Mouse (Mus musculus) gastrocnemius, postnatal 25 days (tissue): Measurements from ENCODE around the gene Evi5l. TPM values are rescaled to one million over a fixed set of nuclear protein-coding genes. Genes with fewer than 3 reads are reported as not detected.

Source experiments
- DNase-seq: peaks from one replicate; pipeline ENCODE4 v3.0.0; 2022
- long read RNA-seq, 2 experiments: library from polyadenylated mRNA; stranded (forward); transcript quantifications; one replicate each; pipeline ENCODE4 v2.0.0; 2021
- total RNA-seq, 2 experiments: library from RNA; stranded (reverse); gene quantifications; 1 replicate in 1 of 2; 2 replicates in 1 of 2; pipeline ENCODE4 v1.2.3; 2021

Gene Evi5l
- total RNA-seq: 10 to 100 TPM; 14.7 to 15.5 TPM
- long read RNA-seq, experiment 1, partial matches to known transcripts: 1 of 5 reads
- long read RNA-seq, experiment 1, other reads (novel, unspliced or antisense): 4 of 5 reads
- long read RNA-seq, experiment 2, partial matches to known transcripts: 0 of 7 reads
- long read RNA-seq, experiment 2, other reads (novel, unspliced or antisense): 2 of 7 reads

GRCm38 (mm10) chr8:4165852-4166751 is at the start of gene Evi5l:
Gene Evi5l, plus strand, starts transcription at chr8:4166567.
- DNase-seq: peak; percentile 99

DNA sequence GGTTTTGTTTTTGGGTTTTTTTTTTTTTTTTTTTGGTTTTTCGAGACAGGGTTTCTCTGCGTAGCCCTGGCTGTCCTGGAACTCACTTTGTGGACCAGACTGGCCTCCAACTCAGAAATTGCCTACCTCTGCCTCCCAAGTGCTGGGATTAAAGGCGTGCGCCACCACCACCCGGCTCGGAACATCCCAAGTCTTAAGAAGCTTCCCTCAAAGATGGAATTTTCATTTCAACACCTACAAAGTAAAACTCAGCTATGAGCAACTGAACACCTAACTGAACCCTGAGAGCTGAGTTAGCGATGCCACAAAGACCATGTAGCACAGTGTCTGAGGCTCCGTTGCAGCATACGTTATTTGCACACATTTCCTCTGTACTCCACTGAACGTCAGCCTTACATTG is 32.6 kb upstream of the Evi5l start, which contains the start of gene Cd209g:
TSS of gene Cd209g (plus strand) at position 301 of the 400 bp plus-strand sequence.
- no peak for DNase-seq

DNA sequence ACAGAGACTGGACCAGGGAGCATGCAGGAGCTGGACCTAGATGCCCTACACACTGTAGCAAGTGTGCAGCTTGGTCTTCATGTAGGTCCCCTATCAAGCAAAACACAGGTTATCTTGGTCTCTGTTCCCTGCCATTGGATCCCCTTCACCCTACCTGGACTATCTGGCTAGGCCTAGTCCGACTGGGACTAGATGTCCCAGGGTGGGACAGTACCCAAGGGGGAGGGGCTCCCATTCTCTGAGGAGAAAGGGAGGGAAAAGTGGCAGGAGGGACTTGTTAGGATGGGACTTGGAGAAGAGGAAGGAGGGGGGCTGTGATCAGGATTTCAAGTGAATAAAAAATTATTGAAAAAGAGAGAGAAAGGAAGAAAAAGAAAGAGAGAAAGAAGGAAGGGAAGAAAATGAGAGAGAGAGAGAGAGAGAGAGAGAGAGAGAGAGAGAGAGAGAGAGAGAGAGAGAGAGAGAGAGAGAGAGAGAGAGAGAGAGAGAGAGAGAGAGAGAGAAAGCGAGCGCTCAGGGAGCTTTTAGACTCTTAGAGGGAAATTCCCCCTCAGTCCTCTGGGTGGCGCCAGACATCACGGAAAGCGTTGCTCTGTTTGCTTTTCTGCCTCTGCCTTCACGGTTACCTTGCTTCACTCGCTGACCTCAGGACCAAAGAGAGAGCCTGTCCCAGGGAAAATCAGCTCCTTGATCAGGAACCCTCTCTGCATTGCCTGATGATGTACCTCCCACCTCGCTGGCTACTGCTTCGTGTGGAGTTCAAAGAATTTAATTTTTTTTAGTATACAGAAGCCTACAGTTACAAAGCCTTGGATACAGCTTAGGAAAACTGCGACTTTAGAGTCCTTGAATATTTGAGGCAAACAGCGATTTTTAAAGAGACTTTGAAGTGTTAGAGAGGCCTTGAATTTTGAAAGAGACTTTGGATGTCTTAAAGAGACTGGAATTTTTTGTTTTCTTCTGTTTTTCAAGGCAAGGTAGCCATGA is 26.4 kb upstream of the Evi5l start:
- peak; percentile 16 for DNase-seq

GRCm38 (mm10) chr8:4141721-4142120 is 24.6 kb upstream of the Evi5l start:
- no peak for DNase-seq

GRCm38 (mm10) chr8:4147272-4147671 is 19.1 kb upstream of the Evi5l start:
- no peak for DNase-seq

DNA sequence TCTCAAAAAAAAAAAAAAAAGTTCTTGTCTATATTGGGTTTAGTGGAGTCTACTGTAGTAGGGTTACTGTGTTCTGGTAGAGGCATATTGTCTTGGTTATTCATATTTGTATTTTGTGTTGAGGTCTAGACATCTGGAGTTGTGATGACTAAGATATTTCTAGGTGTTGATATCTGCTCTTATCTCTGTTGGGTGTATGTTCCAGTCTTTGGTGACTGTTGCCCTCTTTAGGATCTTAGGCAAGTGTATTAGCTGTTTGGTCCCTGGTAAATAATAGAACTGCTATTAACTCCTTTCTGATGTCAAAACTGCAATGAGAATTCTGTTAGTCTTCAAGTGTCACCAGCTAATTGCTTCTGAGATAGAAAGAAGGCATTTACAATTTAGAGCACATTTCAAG is 11.5 kb upstream of the Evi5l start:
- DNase-seq: no peak

DNA sequence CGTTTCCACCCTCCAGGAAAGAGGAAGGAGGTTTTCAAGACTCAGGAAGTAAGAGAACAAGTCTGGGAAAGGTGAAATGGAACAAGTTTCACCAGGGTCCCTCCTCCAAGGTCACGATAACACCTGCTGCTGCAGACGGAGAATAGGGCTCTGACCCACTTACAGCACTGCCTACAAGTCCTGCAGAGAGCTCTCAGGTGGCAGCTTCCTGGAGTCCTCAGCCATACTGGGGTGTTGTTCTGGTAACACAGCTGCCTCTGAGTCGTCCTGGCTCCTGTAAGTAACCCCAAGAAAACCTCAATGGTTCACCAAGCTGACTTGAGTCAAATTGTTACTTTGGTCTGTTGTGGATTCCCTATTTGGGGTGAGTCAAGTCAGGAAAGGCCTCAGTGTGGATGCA is 3.6 kb upstream of the Evi5l start:
- no peak for DNase-seq

DNA sequence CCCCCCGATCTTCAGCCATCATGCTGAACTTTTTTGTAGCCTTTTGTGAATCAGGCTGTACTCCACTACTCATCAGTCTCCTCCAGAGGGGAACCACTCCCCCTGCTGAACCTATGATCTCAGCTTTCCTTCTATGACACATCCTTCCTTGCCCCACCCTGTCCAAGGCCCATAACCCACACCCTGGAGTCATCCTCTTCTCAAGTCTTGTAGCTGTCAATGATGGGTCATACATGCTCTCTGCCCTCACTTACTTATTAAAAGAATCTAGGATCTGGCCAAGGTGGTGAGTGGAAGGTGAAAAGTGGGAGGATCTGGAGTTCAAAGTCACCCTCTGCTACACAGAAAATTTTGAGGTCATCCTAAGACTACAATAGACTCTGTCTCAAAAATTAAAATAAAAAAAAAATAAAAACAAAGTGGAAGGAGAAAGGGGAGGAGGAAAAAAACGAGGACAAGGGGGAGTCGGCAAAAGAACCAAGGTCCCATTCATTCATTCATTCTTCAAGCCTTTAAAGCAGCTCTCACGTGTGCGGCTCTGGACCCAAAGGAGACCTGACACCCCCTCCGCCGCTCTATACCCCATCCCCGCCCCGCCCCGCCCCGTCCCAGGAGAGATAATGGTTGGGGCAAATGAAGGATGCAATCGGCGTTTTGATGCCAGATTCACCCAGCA is 1.1 kb upstream of the Evi5l start:
- no peak for DNase-seq

DNA sequence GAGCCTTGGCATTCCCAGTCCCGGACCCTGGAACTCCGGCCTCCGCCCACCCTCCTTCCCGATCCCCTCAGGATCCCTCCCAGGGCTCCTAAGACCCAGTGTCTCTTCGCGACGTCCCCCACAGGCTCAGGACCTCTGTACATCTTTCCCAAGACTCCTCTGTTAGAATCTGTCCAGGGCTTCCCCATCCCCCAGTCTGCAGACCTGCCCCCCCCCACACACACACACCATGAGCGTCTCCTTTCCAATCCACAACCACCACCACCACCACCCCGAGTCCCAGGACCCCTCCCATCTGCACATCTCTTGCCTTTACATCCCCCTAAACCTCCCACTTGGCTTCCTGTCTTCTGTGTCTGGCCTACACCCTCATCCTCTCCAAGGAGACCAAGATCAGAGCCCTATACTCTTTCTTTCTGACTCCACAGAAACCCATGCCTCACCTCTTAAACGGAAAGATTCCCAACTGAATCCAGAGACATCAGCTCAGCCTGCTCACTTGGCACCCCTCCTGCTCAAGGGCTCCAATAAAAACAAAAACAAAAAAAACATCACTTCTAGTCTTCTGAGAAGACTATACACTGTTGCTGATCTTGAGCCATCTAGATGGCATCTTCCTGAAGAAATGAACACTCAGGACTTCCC is 636 bp downstream of the Evi5l start:
- DNase-seq: no peak

DNA sequence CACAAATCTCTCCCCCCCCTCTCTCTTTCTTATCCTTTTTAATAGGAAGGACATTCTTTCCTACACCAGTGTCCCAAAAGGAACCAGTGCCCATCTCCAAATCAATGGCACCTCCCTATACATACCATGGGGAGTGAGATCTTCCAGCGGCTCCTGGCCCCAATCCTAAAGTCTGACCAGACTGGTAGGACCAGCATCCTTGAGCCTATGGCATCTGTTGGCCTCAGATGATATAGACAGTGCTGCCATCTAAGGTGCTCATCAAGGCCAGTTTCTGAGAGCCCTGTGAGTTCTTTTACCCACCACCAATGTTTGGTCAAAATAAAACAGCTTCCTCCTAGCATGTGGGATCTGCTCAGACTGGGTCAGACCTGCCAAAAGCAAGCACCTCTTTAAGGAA is 1.6 kb downstream of the Evi5l start:
- no peak for DNase-seq

DNA sequence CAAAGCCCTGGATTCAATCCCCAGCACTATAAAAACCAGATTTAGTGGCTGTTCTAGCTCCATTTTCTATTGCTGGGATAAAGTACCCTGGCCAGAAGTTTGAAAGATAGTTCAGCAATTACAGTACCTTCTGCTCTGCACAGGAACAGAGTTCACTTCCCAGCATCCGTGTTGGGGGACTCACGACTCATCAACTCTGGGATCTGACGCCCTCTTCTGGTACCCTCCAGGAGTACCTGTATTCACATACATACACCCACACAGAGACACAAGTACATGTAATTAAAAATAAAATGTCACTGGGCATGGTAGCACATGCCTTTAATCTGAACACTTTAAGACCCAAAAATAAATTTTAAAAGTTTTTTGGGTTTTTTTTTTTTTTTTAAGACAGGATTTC is 6.1 kb downstream of the Evi5l start:
- DNase-seq: no peak

DNA sequence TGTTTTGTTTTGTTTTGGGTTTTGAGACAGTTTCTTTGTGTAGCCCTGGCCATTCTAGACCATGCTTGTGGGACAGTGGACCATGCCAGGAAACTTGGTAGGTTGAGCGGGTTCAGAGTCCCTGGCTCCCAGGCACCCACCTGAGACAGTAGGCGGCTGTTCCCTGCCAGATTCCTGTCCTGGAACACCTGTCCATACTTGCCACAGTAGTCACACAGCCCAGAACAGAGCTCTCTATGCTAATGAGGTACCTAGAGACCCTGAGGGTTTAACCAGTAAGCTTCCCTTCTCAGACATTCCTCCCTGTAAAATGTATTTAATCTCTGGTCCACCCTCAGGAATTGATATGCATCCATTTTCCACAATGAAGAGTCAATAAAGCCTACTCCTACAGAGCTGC is 7.7 kb downstream of the Evi5l start:
- no peak for DNase-seq

DNA sequence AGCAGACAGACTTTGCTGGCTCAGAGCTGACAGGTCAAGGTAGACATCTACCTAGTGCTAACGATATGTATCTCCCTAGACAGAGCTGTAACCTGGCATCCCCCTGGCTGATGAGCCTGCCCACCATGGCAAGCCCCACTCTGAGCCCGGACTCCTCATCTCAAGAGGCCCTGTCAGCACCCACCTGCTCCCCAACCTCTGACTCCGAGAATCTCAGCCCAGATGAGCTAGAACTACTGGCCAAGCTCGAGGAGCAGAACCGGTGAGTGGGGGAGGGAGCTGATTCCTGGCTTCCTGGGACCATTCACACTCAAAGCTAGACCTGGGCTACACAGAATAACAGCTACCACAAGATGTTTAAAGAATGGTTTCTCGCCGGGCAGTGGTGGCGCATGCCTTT is 17.0 kb downstream of the Evi5l start:
- DNase-seq: no peak

DNA sequence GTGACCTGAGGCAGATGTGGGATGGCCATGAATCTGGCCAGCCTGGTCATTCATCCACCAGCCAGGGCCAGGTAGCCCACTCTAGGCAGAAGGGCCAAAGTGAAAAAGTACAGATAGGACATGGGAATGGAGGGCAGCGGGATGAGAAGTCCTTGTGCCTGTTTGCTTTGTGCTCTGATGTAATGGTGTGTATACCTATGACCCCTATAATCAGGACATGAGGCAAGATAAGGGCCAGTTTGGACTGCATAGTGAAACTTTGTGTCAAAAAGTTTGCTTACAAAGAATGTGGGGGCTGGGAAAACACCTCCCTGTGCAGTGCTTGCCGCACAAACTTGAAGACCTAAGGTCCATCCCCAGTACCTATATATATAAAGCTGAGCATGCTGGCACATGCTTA is 19.8 kb downstream of the Evi5l start:
- no peak for DNase-seq

- no peak for DNase-seq
These were observed 22.2 kb downstream of the Evi5l start for GRCm38 (mm10) chr8:4188605-4189004.

GRCm38 (mm10) chr8:4189031-4189722 is 22.8 kb downstream of the Evi5l start:
- DNase-seq: no peak

- no peak for DNase-seq
These were observed 25.9 kb downstream of the Evi5l start for GRCm38 (mm10) chr8:4192305-4192704.

- peak; percentile 74 for DNase-seq
These were observed 26.6 kb downstream of the Evi5l start for GRCm38 (mm10) chr8:4192807-4193587.

GRCm38 (mm10) chr8:4193588-4193894 is 27.2 kb downstream of the Evi5l start:
- DNase-seq: no peak

GRCm38 (mm10) chr8:4201321-4201720 is 35.0 kb downstream of the Evi5l start:
- DNase-seq: no peak
